Mouse (Mus musculus) midbrain, embryonic 10.5 days (tissue): Measurements from ENCODE around the gene A1cf. TPM values are rescaled to one million over a fixed set of nuclear protein-coding genes. Genes with fewer than 3 reads are reported as not detected.

Experiments
- DNase-seq: peaks from one replicate; pipeline ENCODE4 v3.0.0-alpha.2; 2017; ENCODE audit warnings: low spot score
- H3K27ac ChIP-seq: fragments of 300-500 bp; sonication (generic); replicated peaks from 2 replicates; pipeline ENCODE4 v1.5.1; 2016; ENCODE audit warnings: mild to moderate bottlenecking
- H3K27me3 ChIP-seq: fragments of 300-500 bp; sonication (generic); 2 replicates; pipeline ENCODE4 v1.6.1; 2016; ENCODE audit warnings: low read depth, mild to moderate bottlenecking; ENCODE audit not compliant: poor library complexity, severe bottlenecking
- H3K36me3 ChIP-seq: fragments of 300-500 bp; sonication (generic); 2 replicates; pipeline ENCODE4 v1.6.1; 2016; ENCODE audit warnings: mild to moderate bottlenecking, moderate library complexity
- H3K4me1 ChIP-seq: fragments of 300-500 bp; sonication (generic); 2 replicates; pipeline ENCODE4 v1.6.1; 2016
- H3K4me3 ChIP-seq: fragments of 300-500 bp; sonication (generic); 2 replicates; pipeline ENCODE4 v1.5.1; 2016; ENCODE audit warnings: mild to moderate bottlenecking, moderate library complexity
- H3K9me3 ChIP-seq: fragments of 300-500 bp; sonication (generic); replicated peaks from 2 replicates; pipeline ENCODE4 v1.6.1; 2016; ENCODE audit warnings: mild to moderate bottlenecking
- WGBS: fragments of 180-500 bp; shearing (Covaris S2); methylation state at CpG from one replicate; pipeline ENCODE4 v1.1.7; 2016; 5-methylcytosine and 5-hydroxymethylcytosine counted together
- polyA plus RNA-seq: library from polyadenylated mRNA; unstranded; fragments of >200 nt; fragmentation: Nextera tagmentation; extraction: Ambion mirVana; gene quantifications from 2 replicates; pipeline ENCODE4 v1.2.1, GENCODE M21; 2016

A1cf gene
- polyA plus RNA-seq = not detected in 2 replicates

DNA sequence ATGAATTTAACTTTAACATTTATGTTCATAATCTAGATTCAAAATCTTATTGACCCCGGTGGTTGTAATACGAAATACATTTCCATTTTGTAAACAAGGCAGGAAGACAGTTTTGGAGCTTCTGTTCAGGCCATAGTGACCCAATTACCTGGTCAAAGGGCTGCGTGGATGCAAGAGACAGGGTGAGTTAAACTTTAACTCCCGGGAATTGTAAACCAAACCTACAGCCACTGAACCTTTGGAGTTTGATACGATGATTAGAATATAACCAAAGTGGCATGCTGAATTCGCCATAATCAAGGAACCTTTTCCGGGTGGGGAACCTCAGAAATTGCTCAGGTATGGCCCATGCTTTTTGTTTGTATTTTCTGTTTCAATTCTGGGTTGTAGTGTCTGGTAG lies at the start of gene A1cf:
TSS of gene A1cf (plus strand) at position 244 of the 400 bp plus-strand sequence.
- no peaks in the 10 kb centered on the region for H3K36me3 ChIP-seq
- H3K4me3 ChIP-seq = no peak within 1 kb of the TSS
- H3K9me3 ChIP-seq = no peaks in the 10 kb centered on the region
- H3K27me3 ChIP-seq = no peaks in the 10 kb centered on the region
- no peak within 1 kb of the TSS for H3K27ac ChIP-seq
- H3K4me1 ChIP-seq = no peaks in the 10 kb centered on the region
- no peak for DNase-seq
- WGBS = 94% methylated on average over 7 of the region's 7 CpGs

DNA sequence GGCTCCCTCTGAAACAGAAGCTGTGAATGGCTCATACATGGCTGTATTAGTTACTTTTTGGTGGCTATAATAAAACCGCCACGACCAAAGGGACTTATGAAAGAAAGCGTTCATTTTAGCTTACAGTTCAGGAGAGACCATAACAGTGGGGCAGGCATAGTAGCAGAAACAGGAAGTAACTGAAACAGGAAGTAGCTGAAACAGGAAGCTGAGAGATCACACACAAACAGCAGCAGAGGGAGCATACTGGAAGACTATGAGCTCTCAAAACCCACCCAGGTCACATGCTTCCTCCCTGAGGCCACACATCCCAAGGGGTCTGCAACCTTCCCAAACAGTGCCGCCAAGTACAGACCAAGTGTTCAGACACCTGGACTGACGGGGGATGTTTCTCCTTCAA lies 34.3 kb upstream of the A1cf start:
- WGBS = 86% methylated on average over 5 of the region's 5 CpGs
- Histone ChIP-seq H3K36me3 (no peaks in the 10 kb centered on the region), H3K4me1 (no peaks in the 10 kb centered on the region), H3K27me3 (no peaks in the 10 kb centered on the region), H3K9me3 (no peaks in the 10 kb centered on the region), H3K4me3 (no peak overlapping the region), H3K27ac (no peak overlapping the region)
- DNase-seq = no peak

DNA sequence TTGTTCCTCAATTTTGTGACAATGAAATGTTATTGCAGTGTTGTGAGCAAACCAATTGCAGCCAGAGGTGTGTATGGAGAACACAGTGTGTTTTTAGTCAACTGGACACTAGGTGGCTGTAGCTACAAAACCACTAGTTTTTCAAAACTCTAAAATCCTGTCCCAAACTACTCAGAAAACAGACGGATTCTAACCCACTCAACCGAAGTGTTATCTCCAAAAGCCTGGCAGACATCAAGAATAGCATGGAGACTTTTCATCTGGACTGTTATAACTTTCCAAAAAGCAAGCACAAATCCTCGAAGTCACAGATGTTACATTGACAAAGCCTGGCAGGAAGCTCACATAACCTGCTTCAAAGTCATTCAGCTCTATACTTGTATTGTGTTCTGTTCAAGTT lies 6.7 kb upstream of the A1cf start:
- no peaks in the 10 kb centered on the region for H3K4me1 ChIP-seq
- H3K27me3 ChIP-seq = no peaks in the 10 kb centered on the region
- WGBS = 77% methylated on average over 3 of the region's 3 CpGs
- no peak overlapping the region for H3K4me3 ChIP-seq
- no peaks in the 10 kb centered on the region for H3K36me3 ChIP-seq
- no peak for DNase-seq
- no peaks in the 10 kb centered on the region for H3K9me3 ChIP-seq
- no peak overlapping the region for H3K27ac ChIP-seq

DNA sequence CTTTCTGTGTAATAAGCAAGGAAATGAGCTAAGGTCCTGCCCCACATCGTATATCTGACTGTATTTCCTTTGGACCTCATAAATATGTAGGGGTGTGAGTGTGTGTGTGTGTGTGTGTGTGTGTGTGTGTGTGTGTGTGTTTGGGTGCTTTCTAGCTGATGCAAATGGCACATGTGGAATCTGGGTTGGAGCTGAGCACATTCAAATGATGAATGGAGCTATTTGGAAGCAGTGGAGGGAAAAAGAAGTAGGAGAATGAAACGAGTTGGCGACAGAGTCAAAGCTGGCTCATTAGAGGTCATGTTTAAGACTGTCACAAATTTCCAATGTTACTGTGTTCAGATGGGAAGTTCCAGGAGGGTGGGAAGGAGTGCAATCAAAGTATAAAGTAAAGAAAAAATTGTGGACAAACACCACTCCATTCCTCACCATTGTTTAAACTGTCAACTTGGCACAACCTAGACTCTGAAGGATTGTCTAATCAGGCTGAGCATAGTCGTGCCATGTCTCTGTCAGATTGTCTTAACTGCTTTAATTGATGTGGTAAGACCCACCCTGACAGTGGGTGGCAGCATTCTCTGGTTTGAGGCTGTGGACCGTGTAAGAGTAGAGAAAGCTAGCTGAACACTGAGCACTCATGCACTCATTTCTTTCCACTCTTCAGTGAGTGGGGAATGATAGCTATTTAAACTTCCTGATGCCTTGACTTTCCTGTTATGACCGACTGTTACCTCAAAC lies 5.9 kb upstream of the A1cf start:
- Histone ChIP-seq H3K27ac (no peak overlapping the region), H3K9me3 (no peaks in the 10 kb centered on the region), H3K27me3 (no peaks in the 10 kb centered on the region), H3K4me1 (no peaks in the 10 kb centered on the region), H3K36me3 (no peaks in the 10 kb centered on the region), H3K4me3 (no peak overlapping the region)
- DNase-seq = no peak
- 78% methylated on average over 6 of the region's 6 CpGs for WGBS

DNA sequence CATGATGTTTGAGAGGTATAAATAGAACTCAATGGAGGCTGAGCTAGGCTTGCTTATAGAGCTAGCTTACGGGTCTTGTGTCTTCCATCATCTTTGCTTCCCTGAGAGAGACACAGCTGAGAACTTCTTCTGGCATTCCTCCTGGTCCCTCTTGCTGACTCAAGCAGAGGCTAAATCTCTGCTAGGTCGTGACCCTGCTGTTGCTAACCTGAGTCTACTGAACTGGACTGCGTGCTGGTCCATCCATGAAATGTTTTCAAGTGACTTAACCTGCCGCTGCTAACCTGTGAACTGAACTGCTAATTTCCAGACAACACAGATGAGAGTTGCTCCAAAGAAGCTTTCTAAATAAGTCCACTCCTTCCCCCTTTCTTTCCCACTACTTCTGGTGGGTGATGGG lies 3.1 kb upstream of the A1cf start:
- no peak for DNase-seq
- no peaks in the 10 kb centered on the region for H3K4me1 ChIP-seq
- no peaks in the 10 kb centered on the region for H3K9me3 ChIP-seq
- H3K27ac ChIP-seq = no peak overlapping the region
- no peaks in the 10 kb centered on the region for H3K36me3 ChIP-seq
- 90% methylated on average over 4 of the region's 4 CpGs for WGBS
- H3K4me3 ChIP-seq = no peak overlapping the region
- no peaks in the 10 kb centered on the region for H3K27me3 ChIP-seq

DNA sequence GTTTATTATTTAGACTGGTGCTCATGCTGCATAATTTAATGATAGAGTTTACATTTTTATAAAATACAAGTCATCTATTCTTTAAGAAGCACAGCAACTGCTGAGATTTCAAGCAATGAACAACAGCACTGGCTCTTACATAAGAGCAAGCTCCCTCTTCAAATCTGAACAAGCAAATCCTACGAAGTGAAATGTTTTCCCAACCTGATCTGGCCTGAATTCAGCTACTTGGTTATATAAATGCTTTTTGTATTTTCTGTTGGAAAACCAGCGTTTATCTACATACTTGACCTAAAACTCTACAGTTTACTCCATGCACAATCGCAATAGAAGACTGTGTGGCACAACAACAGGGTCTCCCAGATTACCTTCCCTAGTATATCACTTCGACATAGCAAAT lies 488 bp upstream of the A1cf start:
- Histone ChIP-seq H3K4me1 (no peaks in the 10 kb centered on the region), H3K27me3 (no peaks in the 10 kb centered on the region), H3K4me3 (no peak overlapping the region), H3K36me3 (no peaks in the 10 kb centered on the region), H3K9me3 (no peaks in the 10 kb centered on the region), H3K27ac (no peak overlapping the region)
- WGBS = 82% methylated on average over 4 of the region's 4 CpGs
- no peak for DNase-seq

DNA sequence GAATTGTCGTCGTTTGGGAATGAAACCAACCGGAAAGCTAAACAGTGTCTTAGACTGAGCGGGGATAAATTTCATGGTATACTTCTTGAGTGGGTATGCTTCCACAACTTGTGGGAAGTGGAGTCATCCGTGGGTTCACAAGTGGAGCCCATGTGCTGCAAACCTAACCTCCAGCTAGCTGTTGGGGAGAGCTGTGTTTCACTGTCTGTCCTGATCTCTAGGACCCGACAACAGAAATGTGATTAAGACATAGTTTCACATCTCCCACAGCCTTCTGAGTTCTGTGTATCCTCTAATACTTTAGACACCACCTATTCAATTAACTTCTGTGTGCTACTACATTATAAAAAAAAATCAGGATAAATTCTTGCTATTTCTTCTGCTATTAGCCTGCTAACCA lies 407 bp downstream of the A1cf start:
- no peak for DNase-seq
- WGBS = 90% methylated on average over 6 of the region's 6 CpGs
- Histone ChIP-seq H3K9me3 (no peaks in the 10 kb centered on the region), H3K27ac (no peak overlapping the region), H3K4me3 (no peak overlapping the region), H3K4me1 (no peaks in the 10 kb centered on the region), H3K27me3 (no peaks in the 10 kb centered on the region), H3K36me3 (no peaks in the 10 kb centered on the region)

DNA sequence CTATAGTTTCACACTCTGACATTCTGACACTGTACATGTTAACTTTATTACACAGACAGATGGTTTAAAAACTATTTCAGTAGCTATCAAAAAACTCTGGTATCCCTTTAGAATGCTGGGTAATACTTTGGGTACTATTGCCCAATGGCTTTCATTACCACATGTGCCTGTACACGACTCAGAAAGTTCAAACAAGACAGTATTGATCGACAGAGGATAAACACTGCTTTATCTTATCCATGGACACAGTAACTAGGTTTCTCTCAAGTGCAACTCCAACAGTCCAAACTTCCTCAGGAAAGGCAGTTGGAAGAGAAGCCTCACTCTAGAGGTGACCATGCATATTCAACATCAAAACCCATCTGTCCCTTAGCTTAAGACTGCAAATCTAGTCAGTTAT lies 2.8 kb downstream of the A1cf start:
- no peak for DNase-seq
- 91% methylated on average over 2 of the region's 2 CpGs for whole genome bisulfite sequencing
- Histone ChIP-seq H3K27me3 (no peaks in the 10 kb centered on the region), H3K4me1 (no peaks in the 10 kb centered on the region), H3K27ac (no peak overlapping the region), H3K4me3 (no peak overlapping the region), H3K9me3 (no peaks in the 10 kb centered on the region), H3K36me3 (no peaks in the 10 kb centered on the region)

DNA sequence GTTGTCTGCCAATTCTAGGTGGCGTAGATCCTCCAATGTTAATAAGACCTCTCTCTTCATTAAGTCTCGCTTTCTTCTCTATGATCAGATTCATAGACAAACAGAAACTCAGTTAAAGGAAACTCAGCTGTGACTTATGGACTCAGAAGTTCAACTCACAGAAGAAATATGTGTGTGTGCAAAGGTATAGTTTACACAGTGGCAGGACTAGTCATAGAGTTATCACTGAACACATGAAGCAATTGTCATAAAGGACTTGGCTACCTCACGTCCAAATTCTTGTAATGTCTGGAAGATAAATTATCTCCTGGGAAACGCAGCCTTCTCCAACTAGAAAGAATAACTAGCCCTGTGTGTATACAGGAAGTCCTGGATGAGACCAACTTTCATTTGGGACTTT lies 9.4 kb downstream of the A1cf start:
- H3K27me3 ChIP-seq = no peaks in the 10 kb centered on the region
- H3K9me3 ChIP-seq = no peaks in the 10 kb centered on the region
- no peaks in the 10 kb centered on the region for H3K36me3 ChIP-seq
- no peak overlapping the region for H3K4me3 ChIP-seq
- no peak for DNase-seq
- WGBS = 83% methylated on average over 4 of the region's 4 CpGs
- no peaks in the 10 kb centered on the region for H3K4me1 ChIP-seq
- H3K27ac ChIP-seq = no peak overlapping the region

DNA sequence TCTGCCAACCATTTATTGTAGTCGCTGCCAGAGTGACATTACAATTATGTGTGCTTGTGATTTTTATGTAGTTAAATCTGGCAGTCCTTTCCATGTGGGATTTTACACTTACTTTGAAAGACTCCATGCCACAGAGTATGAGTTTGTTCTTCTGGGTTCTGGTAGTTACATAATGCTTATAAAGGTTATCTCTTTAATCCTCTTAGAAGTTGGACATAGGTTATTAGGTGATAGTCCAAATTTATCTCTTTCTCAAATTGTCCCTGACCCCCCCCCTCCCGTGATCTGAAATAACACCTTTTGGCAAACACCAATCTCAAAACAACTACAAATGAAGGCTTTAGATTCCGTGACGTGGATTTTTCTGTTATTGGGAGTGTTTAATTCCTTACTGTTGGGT lies 16.0 kb downstream of the A1cf start:
- WGBS = 84% methylated on average over 4 of the region's 4 CpGs
- Histone ChIP-seq H3K36me3 (no peaks in the 10 kb centered on the region), H3K4me3 (no peak overlapping the region), H3K27ac (no peak overlapping the region), H3K4me1 (no peaks in the 10 kb centered on the region), H3K9me3 (no peaks in the 10 kb centered on the region), H3K27me3 (no peaks in the 10 kb centered on the region)
- no peak for DNase-seq

DNA sequence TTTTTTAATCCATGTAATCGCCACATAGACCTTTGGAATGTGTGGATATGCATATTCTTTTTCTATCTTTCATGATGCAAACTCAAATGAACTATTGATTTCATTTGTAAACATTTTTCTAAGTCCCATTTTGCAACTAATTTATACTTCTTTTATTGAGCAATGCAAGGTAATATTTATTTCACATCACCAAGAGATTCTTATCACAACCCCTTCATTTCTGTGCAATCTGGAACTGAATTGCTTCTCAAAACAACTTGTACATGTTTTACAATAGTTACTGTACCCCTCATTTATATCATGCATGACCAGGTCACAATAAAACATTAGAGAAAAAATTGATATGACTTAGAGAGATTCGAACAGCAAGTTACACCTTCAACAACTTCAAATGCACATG lies 18.7 kb downstream of the A1cf start:
- Histone ChIP-seq H3K4me1 (no peaks in the 10 kb centered on the region), H3K4me3 (no peak overlapping the region), H3K27ac (no peak overlapping the region), H3K36me3 (no peaks in the 10 kb centered on the region), H3K9me3 (no peaks in the 10 kb centered on the region), H3K27me3 (no peaks in the 10 kb centered on the region)
- no peak for DNase-seq
- 90% methylated on average over 2 of the region's 2 CpGs for WGBS

DNA sequence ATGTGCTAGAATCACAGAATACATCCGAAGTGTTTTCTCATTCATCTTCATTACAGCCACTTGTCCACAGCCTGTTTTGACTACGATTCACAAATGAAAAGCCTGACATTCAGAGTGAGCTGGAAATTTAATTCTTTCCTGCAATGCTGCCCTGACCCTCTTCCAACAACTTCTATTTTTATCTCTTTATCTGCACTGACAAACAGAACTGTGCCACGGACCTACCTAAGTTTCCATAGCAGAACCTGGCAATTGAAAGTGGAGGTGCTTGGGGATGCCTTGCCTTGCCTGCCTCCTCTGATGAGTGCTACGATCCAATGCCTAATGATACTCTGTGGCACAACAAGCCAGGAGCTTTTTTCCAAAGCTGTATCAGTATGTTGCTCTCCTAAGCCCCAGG lies 21.4 kb downstream of the A1cf start:
- H3K27ac ChIP-seq = no peak overlapping the region
- no peak overlapping the region for H3K4me3 ChIP-seq
- H3K4me1 ChIP-seq = no peaks in the 10 kb centered on the region
- no peaks in the 10 kb centered on the region for H3K9me3 ChIP-seq
- no peak for DNase-seq
- H3K36me3 ChIP-seq = no peaks in the 10 kb centered on the region
- no peaks in the 10 kb centered on the region for H3K27me3 ChIP-seq
- 89% methylated on average over 4 of the region's 4 CpGs for WGBS

DNA sequence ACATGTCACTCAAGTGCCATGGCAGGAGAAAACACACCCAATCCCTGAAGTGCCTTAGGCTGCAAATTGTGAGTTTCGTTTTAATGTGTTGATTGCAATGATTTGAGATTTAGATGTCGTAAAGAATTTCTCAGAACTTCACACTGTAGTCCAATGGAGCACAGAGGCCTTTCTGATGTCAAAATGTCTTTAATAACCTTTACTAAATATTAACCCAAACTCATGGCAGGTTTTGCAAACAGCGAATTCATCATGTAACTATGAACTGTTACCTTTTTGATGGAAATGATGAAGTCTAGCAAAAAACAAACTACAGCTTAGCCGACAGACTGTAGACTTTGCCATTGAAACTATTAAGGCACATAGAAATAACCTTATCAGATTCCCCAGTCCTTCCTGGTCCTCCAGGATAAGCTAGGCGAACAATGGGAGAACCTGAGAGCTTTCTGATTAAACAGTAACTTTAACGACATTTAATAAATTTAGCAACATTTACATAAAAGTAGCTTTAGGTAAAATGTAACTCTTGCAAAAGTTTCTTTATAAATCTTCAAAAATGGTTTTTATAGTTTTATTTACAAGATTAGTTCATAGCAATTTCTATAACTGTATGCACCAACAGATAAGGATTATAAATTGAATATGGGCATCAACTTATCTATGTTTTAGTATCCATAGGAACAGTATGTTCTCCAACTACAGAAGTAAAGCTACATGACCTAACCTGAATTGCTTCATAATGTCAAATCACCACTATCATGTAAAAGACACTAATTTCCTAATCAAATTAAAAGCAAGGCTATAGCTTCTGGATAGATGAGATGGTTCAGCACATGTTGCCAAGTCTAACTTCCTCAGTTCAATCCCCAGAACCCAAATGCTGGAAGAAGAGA lies 22.7 kb downstream of the A1cf start:
- Histone ChIP-seq H3K4me3 (no peak overlapping the region), H3K27me3 (no peaks in the 10 kb centered on the region), H3K27ac (no peak overlapping the region), H3K9me3 (no peaks in the 10 kb centered on the region), H3K4me1 (no peaks in the 10 kb centered on the region), H3K36me3 (no peaks in the 10 kb centered on the region)
- 92% methylated on average over 6 of the region's 6 CpGs for WGBS
- no peak for DNase-seq
